Mouse (Mus musculus) MEL (cell line): ENCODE data around the gene Ing3.

ENCODE experiments used
- CTCF ChIP-seq, 3 experiments: IDR thresholded peaks in 2 of 3; conservative IDR thresholded peaks in 1 of 3; 2 replicates each; pipeline ENCODE4 v1.5.1; 2011 to 2012; ENCODE audit warnings: low read length in 3 of 3, low read depth in 2 of 3, mild to moderate bottlenecking in 2 of 3, improper control_type of control experiment in 1 of 3, inconsistent platforms in 1 of 3, mixed read lengths in 1 of 3, moderate library complexity in 1 of 3; ENCODE audit not compliant: control insufficient read depth in 1 of 3, insufficient read depth in 1 of 3, poor library complexity in 1 of 3, severe bottlenecking in 1 of 3
- EP300 ChIP-seq, 2 experiments: IDR thresholded peaks; 2 replicates each; pipeline ENCODE4 v1.6.1; 2011; ENCODE audit warnings: improper control_type of control experiment in 2 of 2, low read length in 2 of 2, low read depth in 1 of 2, mild to moderate bottlenecking in 1 of 2
- MAX ChIP-seq: IDR thresholded peaks from 2 replicates; pipeline ENCODE4 v1.6.1; 2011; ENCODE audit warnings: low read length, improper control_type of control experiment
- NRF1 ChIP-seq: IDR thresholded peaks from 2 replicates; pipeline ENCODE4 v1.6.1; 2014; ENCODE audit warnings: low read depth, mild to moderate bottlenecking, inconsistent platforms, low read length, improper control_type of control experiment, moderate library complexity; ENCODE audit not compliant: poor library complexity, insufficient read depth, severe bottlenecking
- POLR2A ChIP-seq, 2 experiments: IDR thresholded peaks; 2 replicates each; pipeline ENCODE4 v1.6.1; 2011 to 2012; ENCODE audit warnings: low read length in 2 of 2, mild to moderate bottlenecking in 2 of 2, control low read depth in 1 of 2, improper control_type of control experiment in 1 of 2, low read depth in 1 of 2, moderate library complexity in 1 of 2; ENCODE audit not compliant: control insufficient read depth in 1 of 2, insufficient read depth in 1 of 2, poor library complexity in 1 of 2
- ZKSCAN1 ChIP-seq: IDR thresholded peaks from 2 replicates; pipeline ENCODE4 v1.6.1; 2012; ENCODE audit warnings: low read depth, mild to moderate bottlenecking, inconsistent platforms, low read length, improper control_type of control experiment, moderate library complexity
- ZMIZ1 ChIP-seq: IDR thresholded peaks from 2 replicates; pipeline ENCODE4 v1.6.1; 2012; ENCODE audit warnings: low read depth, mild to moderate bottlenecking, inconsistent platforms, low read length, improper control_type of control experiment, moderate library complexity

GRCm38 (mm10) chr6:21987554-21987953, 38.2 kb downstream of the Ing3 start:
- TF ChIP-seq CTCF (IDR thresholded peaks at IDR 0.05 in 2 of 3, conservative IDR thresholded peaks at IDR 0.05 in 1 of 3; ENCODE audit: control insufficient read depth in 1 of 3, insufficient read depth in 1 of 3, low read depth in 2 of 3, low read length in 3 of 3, poor library complexity in 1 of 3, severe bottlenecking in 1 of 3) (no peak), ZMIZ1 (no peak), POLR2A (IDR thresholded peaks at IDR 0.05; ENCODE audit: control insufficient read depth in 1 of 2, insufficient read depth in 1 of 2, low read depth in 1 of 2, low read length in 2 of 2, poor library complexity in 1 of 2) (no peak), MAX (no peak), NRF1 (no peak), EP300 (IDR thresholded peaks at IDR 0.05; ENCODE audit: low read depth in 1 of 2, low read length in 2 of 2) (no peak), ZKSCAN1 (no peak)
